Mouse (Mus musculus) cerebellum, adult 11 months (tissue): ENCODE data around the gene Unc93a2.
"Not testable (repeated sequence)": the region's sequence is repeated elsewhere in the genome, so short reads cannot be mapped to it uniquely, and the experiment has no call there.

Experiments used
- DNase-seq: peaks from one replicate; pipeline ENCODE4 v3.0.0; 2022

Unc93a2 gene

DNA sequence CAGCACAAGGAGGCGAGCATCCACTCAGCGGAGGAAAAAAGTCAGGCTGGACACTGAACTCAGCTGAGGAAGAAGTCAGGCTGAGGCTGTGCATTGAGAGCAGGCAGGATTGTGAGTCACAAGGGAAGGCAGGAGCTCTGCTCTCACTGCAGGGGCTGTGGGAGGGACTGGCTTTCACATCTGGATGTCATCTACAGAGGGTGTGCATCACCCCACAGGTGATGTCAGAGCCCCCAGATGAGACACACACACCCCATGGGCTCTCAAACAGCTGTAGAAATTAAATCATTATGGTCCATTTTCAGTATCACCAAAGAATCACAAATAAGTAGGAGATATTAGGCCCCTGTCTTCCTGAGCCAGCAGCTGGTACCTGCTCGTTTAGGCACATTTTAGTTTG lies at the start of gene Unc93a2:
TSS of gene Unc93a2 (minus strand) at position 101 of the 400 bp plus-strand sequence.
- not testable (repeated sequence) for DNase-seq

DNA sequence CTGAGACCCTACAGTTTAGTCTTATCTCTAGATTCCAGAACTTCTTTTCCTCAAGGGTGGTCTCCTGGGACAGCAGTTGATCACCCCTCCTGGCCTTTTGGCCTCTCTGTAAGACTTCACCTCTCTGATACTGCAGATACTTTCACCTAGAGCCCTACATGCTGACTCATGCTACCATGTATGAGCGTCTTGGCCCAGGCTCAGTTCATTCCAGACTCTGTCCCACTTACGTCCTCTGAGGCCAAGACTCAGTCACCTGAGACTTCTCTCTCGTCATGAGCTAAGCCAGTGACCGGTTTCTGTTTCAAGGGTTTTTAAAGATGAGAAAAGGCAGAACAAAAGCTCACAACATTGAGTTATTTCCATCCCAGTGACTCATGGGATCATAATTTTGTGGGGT lies 48.9 kb upstream of the Unc93a2 start:
- not testable (repeated sequence) for DNase-seq

- DNase-seq = not testable (repeated sequence)
Measured at GRCm38 (mm10) chr17:7430210-7430631, 45.0 kb upstream of the Unc93a2 start.

- not testable (repeated sequence) for DNase-seq
Measured at GRCm38 (mm10) chr17:7420191-7420973, 35.1 kb upstream of the Unc93a2 start.

GRCm38 (mm10) chr17:7414601-7415310 lies 29.5 kb upstream of the Unc93a2 start:
- DNase-seq = not testable (repeated sequence)

- DNase-seq = not testable (repeated sequence)
Measured at GRCm38 (mm10) chr17:7413336-7413735, 28.1 kb upstream of the Unc93a2 start.

GRCm38 (mm10) chr17:7399770-7400169 lies 14.5 kb upstream of the Unc93a2 start:
- not testable (repeated sequence) for DNase-seq

DNA sequence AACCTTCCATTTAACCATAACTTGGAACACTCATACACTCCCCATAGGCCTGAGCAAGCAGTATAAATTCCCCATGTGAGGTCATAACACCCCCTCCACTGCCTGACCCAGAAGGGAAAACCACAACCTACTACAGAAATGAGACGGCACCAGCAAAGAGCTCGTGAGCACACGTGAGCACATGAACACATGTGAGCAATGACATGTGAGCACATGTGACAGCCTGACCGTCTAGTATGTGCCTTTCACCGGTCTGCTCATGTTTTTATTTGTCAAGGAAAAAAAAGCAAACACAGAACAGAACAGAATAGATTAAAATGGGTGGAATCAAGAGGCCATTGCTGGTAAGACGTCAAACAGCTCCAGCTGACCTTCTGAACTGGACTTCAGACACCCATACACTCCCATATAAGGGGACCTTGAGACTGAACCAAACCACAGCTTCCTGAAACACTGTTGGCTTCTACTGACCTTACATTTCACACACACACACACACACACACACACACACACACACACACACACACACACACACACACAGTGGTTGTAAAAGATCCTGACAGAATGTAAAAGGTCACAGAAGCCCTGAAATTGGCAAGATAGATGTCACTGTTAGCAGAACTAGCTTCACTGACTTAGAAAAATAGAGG lies 13.1 kb upstream of the Unc93a2 start:
- not testable (repeated sequence) for DNase-seq

DNA sequence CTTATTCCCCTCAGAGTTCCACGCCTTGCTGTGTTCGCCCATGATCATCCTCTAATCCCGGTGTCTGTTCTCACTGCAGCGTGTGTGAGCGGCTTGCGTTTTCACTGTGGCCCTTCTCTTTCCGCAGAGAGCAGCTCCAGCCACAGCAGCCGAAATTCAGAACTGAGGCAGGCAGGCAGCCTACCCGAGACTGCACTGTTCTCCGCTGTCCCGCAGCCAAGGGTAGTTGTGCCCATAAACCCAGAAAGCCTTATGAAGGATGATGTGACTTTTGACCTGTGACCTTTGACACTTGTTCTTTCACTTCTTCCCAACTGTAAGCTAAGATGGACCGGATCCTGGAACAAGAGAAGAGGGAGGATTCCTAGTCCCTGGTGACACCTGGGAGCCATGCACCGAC lies 11.8 kb upstream of the Unc93a2 start:
- not testable (repeated sequence) for DNase-seq

- not testable (repeated sequence) for DNase-seq
Measured at GRCm38 (mm10) chr17:7396288-7396687, 11.0 kb upstream of the Unc93a2 start.

- not testable (repeated sequence) for DNase-seq
Measured at GRCm38 (mm10) chr17:7395671-7396070, 10.4 kb upstream of the Unc93a2 start.

GRCm38 (mm10) chr17:7395116-7395515 lies 9.9 kb upstream of the Unc93a2 start:
- DNase-seq = not testable (repeated sequence)

DNA sequence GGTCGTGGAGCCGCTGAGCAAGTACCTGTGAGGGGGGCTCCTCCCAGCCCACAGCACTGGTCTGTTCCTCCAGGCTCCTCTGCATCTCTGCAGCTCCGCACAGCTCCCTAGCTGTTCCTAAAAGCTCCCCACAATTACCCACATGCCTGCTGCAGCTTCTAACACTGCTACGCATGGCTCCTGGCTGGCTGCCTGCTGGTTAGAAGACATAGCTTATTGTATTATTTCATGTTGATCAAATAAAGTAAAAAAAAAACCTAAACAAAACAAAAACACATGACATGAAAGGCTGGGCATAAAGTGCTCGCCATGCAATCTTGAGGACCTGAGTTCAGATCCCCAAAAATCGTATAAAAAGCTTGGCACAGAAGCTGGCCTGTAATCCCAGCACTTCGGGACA lies 4.6 kb upstream of the Unc93a2 start:
- not testable (repeated sequence) for DNase-seq

DNA sequence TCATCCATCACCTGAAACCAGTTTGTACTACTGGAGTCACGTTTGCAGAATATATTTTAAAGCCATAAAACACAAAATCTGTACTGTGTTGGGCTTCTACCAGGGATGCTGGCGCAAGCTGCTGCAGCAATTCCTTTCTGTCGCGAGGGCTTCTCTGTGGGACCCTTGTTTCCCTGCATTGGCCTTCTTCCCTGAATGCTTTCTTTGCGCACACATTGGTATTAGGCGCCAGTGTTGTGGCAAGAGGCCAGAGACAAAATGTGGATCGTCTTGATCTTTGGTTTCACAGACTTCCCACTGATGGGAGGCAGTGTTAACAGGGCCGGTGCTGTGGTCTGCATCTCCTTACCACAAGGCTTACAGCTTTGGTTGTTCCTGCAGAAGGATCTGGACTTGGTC lies 3.7 kb upstream of the Unc93a2 start:
- DNase-seq = not testable (repeated sequence)

- not testable (repeated sequence) for DNase-seq
Measured at GRCm38 (mm10) chr17:7388341-7388957, 3.2 kb upstream of the Unc93a2 start.

DNA sequence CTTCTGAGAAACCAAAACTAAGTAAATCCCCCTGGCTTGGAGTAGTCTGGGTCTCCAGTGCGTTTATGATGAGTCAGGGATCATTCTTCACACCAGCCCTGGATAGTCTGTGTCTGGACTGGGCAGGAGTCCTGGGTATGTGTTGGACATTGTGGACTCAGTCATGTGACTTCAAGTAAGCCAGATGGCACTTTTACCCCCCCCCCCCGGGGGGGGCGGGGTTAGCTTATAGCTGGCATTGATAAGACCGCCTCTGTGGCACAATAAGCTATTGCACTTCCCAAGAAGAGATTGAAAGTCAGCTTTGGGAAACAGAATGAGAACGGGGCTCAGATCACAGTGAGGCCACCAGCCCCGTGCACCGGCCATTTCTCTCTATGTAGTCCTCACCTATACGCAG lies 752 bp upstream of the Unc93a2 start:
- not testable (repeated sequence) for DNase-seq

- not testable (repeated sequence) for DNase-seq
Measured at GRCm38 (mm10) chr17:7383167-7384143, 1.8 kb downstream of the Unc93a2 start.

- not testable (repeated sequence) for DNase-seq
Measured at GRCm38 (mm10) chr17:7382711-7383110, 2.6 kb downstream of the Unc93a2 start.

- DNase-seq = not testable (repeated sequence)
Measured at GRCm38 (mm10) chr17:7377907-7378306, 7.4 kb downstream of the Unc93a2 start.

- not testable (repeated sequence) for DNase-seq
Measured at GRCm38 (mm10) chr17:7376951-7377700, 8.1 kb downstream of the Unc93a2 start.

DNA sequence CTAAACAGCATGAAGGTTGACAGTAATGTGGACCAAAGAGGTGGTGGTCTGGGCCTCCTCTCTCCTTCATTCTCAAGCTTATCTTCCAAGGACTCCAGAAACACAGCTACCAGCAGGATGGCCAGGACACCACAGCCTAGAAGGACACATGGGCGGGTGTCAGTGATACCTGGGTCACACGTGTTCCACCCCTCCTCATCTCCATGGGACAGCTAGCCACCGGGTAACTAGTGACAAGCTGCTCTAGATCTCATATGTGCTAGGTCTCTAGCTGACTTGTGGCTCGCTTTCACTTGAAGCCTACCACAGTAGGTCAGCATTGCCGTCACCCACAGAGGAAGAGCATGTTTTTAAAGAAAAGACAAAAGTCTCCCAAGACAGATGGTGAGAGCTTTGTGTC lies 13.4 kb downstream of the Unc93a2 start, which contains the start of gene Gm49630:
TSS of gene Gm49630 (minus strand) at position 101 of the 400 bp plus-strand sequence.
- DNase-seq = not testable (repeated sequence)
